Mouse (Mus musculus) stomach, postnatal 0 days (tissue): ENCODE measurements around the gene Hpcal1. TPM values are rescaled to one million over a fixed set of nuclear protein-coding genes. Genes with fewer than 3 reads are reported as not detected.

Experiments used
- ATAC-seq: fragments of 200-750 bp; cut with Nextera tagmentation; 2 replicates; pipeline ENCODE4 v1.8.0; 2017; ENCODE audit not compliant: low FRiP score, low TSS enrichment
- DNase-seq: peaks from one replicate; pipeline ENCODE4 v3.0.0-alpha.2; 2016; ENCODE audit warnings: low spot score
- H3K27ac ChIP-seq: fragments of 300-500 bp; sonication (generic); replicated peaks from 2 replicates; pipeline ENCODE4 v1.5.1; 2014; ENCODE audit warnings: mild to moderate bottlenecking, control low read depth
- H3K27me3 ChIP-seq: fragments of 300-500 bp; sonication (generic); 2 replicates; pipeline ENCODE4 v1.6.1; 2014; ENCODE audit warnings: low read length; ENCODE audit not compliant: control insufficient read depth, insufficient read depth
- H3K36me3 ChIP-seq: fragments of 300-500 bp; sonication (generic); 2 replicates; pipeline ENCODE4 v1.6.1; 2014; ENCODE audit warnings: low read length, mixed read lengths; ENCODE audit not compliant: control insufficient read depth, insufficient read depth
- H3K4me1 ChIP-seq: fragments of 300-500 bp; sonication (generic); replicated peaks from 2 replicates; pipeline ENCODE4 v1.6.1; 2014; ENCODE audit warnings: antibody characterized with exemption; ENCODE audit not compliant: control insufficient read depth, insufficient read depth
- H3K4me2 ChIP-seq: fragments of 300-500 bp; sonication (generic); replicated peaks from 2 replicates; pipeline ENCODE4 v1.6.1; 2014; ENCODE audit warnings: low read depth, mild to moderate bottlenecking, control low read depth, moderate library complexity
- H3K4me3 ChIP-seq: fragments of 300-500 bp; sonication (generic); 2 replicates; pipeline ENCODE4 v1.5.1; 2014; ENCODE audit warnings: low read depth, low read length, control low read depth
- H3K9ac ChIP-seq: fragments of 300-500 bp; sonication (generic); 2 replicates; pipeline ENCODE4 v1.6.1; 2014; ENCODE audit warnings: mild to moderate bottlenecking, low read length, control low read depth, mixed read lengths
- H3K9me3 ChIP-seq: fragments of 300-500 bp; sonication (generic); 2 replicates; pipeline ENCODE4 v1.6.1; 2016; ENCODE audit warnings: low read length; ENCODE audit not compliant: control insufficient read depth
- CTCF ChIP-seq: IDR thresholded peaks from 2 replicates; pipeline ENCODE4 v1.5.1; 2016; ENCODE audit warnings: antibody characterized with exemption, low read depth, mild to moderate bottlenecking, moderate library complexity
- EP300 ChIP-seq: optimal IDR thresholded peaks from 2 replicates; pipeline ENCODE3; 2016; ENCODE audit warnings: antibody characterized with exemption
- WGBS: fragments of 180-500 bp; shearing (Covaris S2); extraction: QIAGEN DNeasy Blood & Tissue Kit; methylation state at CpG from one replicate; pipeline ENCODE4 v1.1.7; 2014; 5-methylcytosine and 5-hydroxymethylcytosine counted together
- polyA plus RNA-seq: library from polyadenylated mRNA; unstranded; fragments of >200 nt; fragmentation: Nextera tagmentation; extraction: Ambion mirVana; gene quantifications from 2 replicates; pipeline ENCODE4 v1.2.1, GENCODE M21; 2015

The Hpcal1 gene
- polyA plus RNA-seq, 1 experiment from 2014 or later, result 62.6 TPM

DNA sequence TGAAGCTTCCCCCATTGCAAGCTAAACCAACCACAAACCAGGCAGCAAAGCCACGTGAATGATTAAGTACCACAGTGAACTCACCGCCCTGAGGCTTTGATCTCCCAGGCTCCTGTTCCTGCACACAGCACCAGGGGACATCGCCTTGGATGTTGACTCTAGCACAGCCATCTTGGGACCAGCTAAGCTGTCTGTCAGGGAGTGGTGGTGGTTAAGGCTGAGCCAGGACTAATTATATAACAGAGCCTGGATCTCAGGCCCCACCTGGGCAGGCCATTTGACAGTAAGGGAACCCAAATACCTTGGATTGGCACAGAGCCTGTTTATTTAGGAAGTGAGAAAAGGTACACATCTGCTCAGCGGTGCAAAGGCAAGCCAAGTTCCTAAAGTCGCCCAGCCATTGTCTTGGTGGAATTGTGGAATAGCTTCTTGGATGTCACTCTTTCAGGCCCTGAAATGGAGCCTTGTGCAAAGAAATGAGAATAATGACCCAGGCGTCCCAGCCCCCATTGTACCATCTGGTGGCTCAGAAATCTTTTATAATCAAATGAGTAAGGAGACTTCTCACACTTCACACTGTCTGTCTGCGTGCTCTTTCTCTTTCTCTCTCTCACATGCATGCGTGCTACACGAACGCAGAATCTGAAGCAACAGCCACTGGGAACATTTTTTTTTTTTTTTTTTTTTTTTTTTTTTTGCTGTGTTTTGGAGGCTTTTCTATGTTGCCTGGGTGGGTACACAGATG is 36.1 kb downstream of the Hpcal1 start:
- DNase-seq, result peak; percentile 77
- 58% methylated on average over 10 of the region's 10 CpGs for WGBS

DNA sequence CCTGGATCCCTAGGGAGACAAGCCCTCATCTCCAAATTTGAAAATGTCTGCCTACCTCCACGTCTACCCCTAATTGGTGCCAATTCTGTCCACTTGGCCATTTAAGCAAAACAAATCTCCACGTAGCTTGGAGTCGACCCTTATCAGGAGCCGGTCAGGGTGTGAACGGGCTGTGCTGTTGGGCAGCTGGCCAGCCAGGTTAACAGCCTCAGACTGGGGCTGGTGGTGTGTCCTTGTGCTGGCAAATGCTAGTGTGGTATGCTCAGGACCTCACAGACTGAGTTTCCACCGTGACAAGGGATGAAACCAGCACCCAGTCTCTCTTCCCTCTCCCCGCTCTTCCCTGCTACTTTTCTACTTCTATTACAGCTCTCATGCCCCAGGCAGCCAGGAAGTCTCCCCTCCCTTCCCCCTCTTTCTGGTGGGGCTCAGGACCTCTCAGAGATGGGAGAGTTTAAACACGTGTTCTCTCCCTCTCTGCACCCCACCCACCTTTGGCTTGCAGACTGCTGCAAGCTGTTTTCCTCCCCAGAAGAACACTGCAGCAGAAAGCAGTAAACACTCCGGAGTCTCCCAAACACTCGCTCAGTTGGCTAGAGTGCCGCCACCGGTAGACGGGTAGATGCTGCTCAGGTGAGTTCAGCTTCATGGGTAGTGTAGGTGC is 37.2 kb downstream of the Hpcal1 start:
- DNase-seq, result peak; percentile 87
- ATAC-seq, result peak; percentile 78
- Histone ChIP-seq H3K27me3 (no peaks in the 10 kb centered on the region), H3K9me3 (no peaks in the 10 kb centered on the region), H3K36me3 (no peaks in the 10 kb centered on the region; the same call in 1 of the 2 replicates), H3K27ac (peak overlapping the region; percentile 82), H3K4me2 (peak overlapping the region; percentile 38), H3K4me1 (peaks cover 12% of the 10 kb centered on the region), H3K4me3 (no peak overlapping the region), H3K9ac (peak overlapping the region; percentile 18; the same call in 1 of the 2 replicates)
- TF ChIP-seq CTCF (no peak), EP300 (no peak)
- 24% methylated on average over 13 of the region's 13 CpGs for WGBS

More for the DNA sequence above, 36.1 kb downstream of the Hpcal1 start:
- ATAC-seq, result peak; percentile 70
- Histone ChIP-seq H3K27ac (peak overlapping the region; percentile 20), H3K4me3 (no peak overlapping the region), H3K27me3 (no peaks in the 10 kb centered on the region), H3K4me1 (peaks cover 12% of the 10 kb centered on the region), H3K4me2 (no peak overlapping the region), H3K36me3 (no peaks in the 10 kb centered on the region; the same call in 1 of the 2 replicates), H3K9me3 (no peaks in the 10 kb centered on the region), H3K9ac (no peak overlapping the region)
- TF ChIP-seq CTCF (no peak), EP300 (no peak)

DNA sequence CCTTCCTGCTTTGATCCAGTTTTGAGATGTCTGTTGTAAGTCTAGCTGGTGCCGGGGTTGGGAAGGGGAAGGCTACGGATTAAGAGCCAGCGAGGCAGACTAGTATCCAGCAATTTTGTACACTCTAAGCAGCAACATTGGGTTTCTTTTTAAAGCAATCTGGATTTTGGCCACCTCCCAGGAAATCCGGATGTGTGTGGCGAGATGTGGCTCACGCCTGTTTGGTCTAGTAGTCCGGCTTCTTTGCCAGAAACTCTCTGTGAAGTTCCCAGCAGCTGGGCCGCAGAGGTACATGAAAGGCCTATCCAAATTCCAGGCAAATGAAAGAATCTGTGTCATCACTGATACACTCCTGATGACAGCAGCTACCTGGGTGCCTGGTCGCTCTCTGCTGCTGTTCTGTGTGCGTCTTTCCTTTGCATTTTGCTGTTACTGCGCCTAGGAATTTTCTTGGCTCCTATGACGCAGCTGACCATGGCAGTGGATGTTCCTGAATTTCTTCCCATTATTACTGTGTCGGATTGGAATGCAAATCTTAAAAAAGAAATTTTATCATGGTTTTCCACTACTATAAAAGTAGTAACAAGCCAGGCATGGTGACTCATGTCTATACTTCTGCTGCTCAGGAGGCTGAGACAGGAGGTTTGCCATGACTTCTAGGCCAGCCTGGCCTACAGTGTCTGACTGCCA is 38.7 kb downstream of the Hpcal1 start:
- ATAC-seq (no peak), DNase-seq (no peak)
- Histone ChIP-seq H3K4me3 (no peak overlapping the region), H3K36me3 (no peaks in the 10 kb centered on the region; the same call in 1 of the 2 replicates), H3K9me3 (no peaks in the 10 kb centered on the region), H3K27ac (peak overlapping the region; percentile 63), H3K4me1 (peaks cover 12% of the 10 kb centered on the region), H3K9ac (no peak overlapping the region), H3K27me3 (no peaks in the 10 kb centered on the region), H3K4me2 (no peak overlapping the region)
- WGBS, result 75% methylated on average over 13 of the region's 13 CpGs
- TF ChIP-seq EP300 (no peak), CTCF (no peak)

DNA sequence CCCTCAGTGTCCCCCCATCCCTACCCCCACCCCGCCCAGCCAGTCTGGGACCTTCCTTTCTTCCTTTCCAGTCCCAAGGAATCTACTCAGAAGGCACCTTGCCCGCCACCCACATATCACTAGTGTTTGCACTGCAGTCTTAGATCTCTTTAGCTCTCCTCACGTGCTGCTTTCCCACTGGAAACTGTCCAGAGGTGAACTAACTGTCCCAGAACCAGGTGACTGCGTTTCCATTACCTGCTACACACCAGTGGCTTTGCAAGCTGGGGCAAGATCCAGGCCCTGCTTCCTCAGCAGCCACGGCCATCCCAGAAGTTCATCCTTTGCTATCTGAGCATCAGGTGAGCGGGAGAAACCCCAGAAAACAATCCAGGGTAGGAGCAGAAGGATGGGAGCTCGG is 41.4 kb downstream of the Hpcal1 start:
- H3K27ac ChIP-seq, result peak overlapping the region; percentile 13; the same call in 1 of the 2 replicates
- H3K9me3 ChIP-seq, result no peaks in the 10 kb centered on the region
- H3K4me2 ChIP-seq, result no peak overlapping the region
- 47% methylated on average over 7 of the region's 7 CpGs for WGBS
- TF ChIP-seq EP300 (no peak), CTCF (no peak)
- no peak for ATAC-seq
- H3K27me3 ChIP-seq, result no peaks in the 10 kb centered on the region
- H3K4me1 ChIP-seq, result peaks cover 13% of the 10 kb centered on the region
- H3K9ac ChIP-seq, result no peak overlapping the region
- no peak for DNase-seq
- no peak overlapping the region for H3K4me3 ChIP-seq
- H3K36me3 ChIP-seq, result no peaks in the 10 kb centered on the region; the same call in 1 of the 2 replicates

DNA sequence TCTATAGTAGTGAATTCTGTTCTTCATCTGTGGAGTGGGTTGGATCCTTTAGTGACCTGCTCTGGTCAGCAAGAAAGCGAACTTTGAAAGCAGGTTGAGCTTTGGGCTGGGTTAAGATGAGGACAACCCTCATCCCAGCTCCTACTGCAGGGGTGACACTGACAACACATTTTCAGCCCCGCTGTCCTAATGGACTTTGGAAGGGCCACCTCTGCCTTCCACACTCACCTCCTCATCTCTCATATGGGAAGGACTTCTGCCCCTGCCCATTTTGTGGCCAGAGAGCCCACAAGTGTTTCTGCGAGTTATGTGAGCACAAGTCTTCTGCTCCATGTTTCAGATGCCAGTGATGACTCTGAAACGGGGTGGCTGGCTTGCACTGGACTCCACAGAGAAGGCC is 41.9 kb downstream of the Hpcal1 start:
- 52% methylated on average over 4 of the region's 4 CpGs for WGBS
- Histone ChIP-seq H3K27me3 (no peaks in the 10 kb centered on the region), H3K27ac (peak overlapping the region; percentile 61; the same call in 1 of the 2 replicates), H3K4me2 (no peak overlapping the region), H3K4me3 (no peak overlapping the region), H3K9me3 (no peaks in the 10 kb centered on the region), H3K9ac (no peak overlapping the region), H3K36me3 (no peaks in the 10 kb centered on the region; the same call in 1 of the 2 replicates), H3K4me1 (peaks cover 10% of the 10 kb centered on the region)
- no peak for TF ChIP-seq EP300
- TF ChIP-seq CTCF, result no peak
- DNase-seq (no peak), ATAC-seq (no peak)
